Mouse (Mus musculus): Measurements from ENCODE around the gene Enpp5. TPM values are rescaled to one million over a fixed set of nuclear protein-coding genes. Genes with fewer than 3 reads are reported as not detected.

Enpp5 gene
- polyA plus RNA-seq, 1 experiment: 93.3 TPM

DNA sequence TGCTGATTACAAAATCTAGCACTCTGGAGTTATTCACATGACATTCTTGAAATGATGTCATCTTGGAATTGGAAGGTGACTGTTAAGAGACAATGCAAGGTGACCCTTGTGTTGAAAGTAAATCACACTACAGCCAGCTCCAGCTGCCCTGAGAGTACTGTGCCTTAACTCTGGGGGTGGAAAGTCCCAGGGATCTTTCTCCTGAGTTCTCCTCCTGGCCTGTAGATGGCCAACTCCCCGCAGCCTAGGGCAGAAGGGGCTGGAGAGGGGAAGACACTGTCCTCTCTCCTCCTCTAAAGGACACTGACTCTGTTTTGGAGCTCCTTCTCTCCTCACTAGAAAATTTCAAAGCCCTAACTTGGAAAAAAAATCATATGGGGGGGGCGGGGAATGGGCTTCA is 12.9 kb downstream of the Enpp5 start:
- DNase-seq (ENCODE audit: low spot score): no peak

DNA sequence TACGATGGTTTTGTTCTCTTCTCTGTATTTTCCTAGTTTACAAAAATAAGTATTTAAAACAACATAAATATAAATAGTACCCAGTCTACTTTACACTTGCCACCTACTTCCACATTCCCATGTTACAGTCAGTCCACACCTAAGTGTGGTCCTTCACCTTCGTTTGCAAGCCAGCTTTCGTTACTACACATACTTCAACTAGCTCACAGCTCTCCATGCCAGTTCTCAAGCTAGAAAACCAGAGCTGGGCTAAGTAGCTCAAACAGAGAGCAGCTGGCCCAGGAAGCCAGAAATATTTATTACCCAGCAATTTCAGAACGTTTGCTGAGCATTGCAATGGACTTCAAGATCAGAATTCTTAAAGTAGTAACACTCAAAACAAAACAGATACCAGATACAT is 21.9 kb downstream of the Enpp5 start:
- no peak for DNase-seq (ENCODE audit: low spot score)

DNA sequence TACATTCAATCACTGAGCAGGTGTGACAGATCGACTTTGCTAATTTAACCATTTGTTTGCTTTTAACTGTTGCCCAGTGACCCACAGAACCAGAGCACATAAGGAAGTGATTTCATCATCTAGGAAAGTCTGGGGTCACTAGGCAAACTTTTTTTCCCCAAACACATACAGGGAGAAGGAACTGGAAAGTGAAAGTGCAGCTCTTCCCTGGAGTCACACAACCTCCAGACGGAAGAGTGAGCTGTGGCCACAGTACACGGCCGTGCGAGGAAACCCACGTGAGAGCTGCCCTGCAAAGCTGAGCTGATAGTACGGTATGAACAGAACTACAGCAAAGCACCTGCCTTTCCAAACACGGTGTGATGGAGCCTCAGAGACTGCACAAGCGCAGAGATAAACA is 22.3 kb downstream of the Enpp5 start:
- no peak for DNase-seq (ENCODE audit: low spot score)

DNA sequence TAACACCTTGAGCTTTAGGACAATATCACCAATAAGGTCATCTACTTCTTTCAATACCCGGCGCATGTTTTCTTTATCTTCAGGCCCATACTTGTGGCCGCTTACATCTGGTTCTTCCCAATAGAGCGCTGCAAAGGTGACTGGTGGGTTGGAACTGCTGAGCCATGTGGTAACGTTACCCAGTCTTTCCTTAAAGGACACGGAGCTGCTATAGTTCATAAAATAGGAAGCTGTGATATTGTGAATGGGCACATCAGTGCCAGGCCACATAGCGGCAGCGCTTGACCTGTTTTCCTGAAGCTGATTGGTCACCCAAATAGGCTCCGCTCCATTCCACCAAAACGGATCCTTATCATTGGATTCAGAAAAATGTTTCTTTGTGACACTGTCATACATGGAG is 23.3 kb downstream of the Enpp5 start:
- no peak for DNase-seq (ENCODE audit: low spot score)

DNA sequence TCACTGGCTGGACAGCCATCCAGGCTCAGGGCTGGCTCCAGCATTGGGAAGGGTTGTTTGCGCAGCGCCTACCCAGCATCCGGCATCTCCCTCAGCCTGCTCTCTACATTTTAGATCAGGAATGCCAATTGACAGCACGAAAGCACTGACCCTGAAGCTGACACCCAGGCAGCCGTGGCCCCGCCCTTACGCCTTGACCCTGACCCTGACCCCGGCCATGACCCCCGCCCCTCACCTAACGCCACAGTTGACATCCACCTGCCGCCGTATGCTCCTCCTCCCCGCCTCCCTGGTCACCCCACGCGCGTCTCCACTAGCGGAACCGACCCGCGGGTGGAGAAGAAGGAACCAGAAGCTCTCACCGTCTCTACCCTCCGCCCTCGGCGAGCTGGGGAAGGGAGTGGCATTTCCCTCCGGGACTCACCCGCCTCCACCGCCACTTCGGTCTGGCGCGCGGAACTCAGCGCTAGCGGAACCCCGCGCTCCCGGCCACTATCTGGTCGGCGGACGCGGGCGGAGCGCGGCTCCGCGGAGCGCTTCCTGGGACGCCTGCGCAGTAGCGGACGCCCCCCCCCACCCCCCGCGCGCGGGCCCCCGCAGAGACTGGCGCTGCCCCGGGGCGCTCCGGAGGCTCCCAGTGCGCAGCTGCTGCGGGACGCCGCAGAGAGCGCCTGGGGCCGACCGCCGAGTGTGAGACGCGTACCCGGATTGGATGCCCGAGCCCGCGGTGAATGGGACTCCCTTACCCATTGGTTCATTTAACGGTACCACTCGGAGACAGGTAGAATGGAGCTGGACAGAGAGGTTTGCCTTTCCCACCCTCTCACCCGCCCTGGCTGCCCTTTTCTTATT is 26.9 kb downstream of the Enpp5 start, which contains the start of gene Enpp4:
Enpp4 (minus strand) TSS at position 523 of the 852 bp plus-strand sequence.
- peak; percentile 81 for DNase-seq (ENCODE audit: low spot score)

DNA sequence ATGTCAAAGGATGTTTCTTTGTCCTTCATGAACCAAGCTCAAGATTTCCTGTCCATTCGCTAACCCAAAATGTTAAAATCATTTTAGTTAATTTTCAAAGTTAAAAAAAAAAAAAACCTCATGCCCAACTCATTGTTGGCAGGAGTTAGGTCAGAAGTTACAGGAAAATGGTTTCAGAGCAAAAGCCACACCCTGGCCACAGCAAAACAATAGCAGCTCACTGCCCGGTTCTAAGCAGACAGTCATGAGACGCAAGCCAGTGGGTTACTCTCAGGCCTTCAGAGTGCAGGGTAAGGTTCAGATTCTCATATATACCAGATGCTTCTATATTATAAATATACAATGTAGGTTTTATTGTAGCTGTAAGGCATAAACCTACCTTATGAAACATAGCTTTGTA is 29.7 kb downstream of the Enpp5 start:
- no peak for DNase-seq (ENCODE audit: low spot score)

DNA sequence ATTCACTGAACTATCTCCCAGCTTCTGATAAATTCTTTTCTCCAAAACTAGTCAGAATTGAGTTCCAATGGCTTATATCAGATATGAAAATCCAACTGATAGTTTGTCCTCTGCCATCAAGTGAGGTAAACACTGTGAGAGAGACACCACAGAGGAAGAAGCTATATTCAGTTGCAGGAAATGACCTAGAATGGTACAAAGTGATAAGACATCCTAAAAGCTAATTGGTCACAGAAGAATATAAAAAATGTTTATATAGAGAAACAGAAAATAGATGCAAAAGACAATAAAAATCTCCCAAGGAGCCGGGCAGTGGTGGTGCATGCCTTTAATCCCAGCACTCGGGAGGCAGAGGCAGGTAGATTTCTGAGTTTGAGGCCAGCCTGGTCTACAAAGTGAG is 38.0 kb downstream of the Enpp5 start:
- no peak for DNase-seq (ENCODE audit: low spot score)

DNA sequence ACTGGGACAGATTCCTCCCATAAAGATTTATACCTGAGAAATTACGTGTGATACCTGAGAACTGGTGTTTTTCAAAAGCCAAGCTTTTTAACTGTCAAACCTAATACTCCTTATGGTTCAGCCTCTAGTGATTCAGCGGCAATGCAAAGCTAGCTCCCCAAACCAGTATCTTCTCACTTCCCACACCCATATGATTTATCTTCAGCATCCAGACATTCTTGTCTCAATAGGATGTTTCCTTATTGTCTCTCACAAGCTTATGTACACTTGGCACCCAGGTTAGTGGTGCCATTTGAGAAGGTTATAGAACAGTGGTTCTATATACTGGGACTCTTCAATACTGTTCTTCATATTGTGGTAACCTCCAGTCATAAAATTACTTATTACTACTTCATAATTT is 39.1 kb downstream of the Enpp5 start:
- DNase-seq (ENCODE audit: low spot score): no peak

DNA sequence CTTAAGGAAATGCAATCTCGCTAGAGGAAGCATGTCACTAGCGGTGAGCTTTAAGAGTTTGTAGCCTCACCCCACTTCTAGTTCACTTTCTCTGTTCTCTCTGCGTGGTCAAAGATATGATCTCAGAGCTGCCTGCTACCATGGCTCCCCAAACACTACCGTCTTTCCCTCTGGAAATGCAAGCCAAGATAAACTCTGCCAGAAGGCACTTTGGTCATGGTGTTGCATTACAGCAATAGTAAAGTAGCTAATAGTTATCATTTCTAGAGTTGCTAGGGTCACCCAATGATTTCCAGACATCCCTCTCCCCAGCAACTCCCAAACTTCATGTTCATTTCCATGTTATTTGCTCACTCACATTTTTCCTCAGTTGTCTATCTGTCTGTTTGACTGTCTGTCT is 39.6 kb downstream of the Enpp5 start:
- DNase-seq (ENCODE audit: low spot score): no peak

DNA sequence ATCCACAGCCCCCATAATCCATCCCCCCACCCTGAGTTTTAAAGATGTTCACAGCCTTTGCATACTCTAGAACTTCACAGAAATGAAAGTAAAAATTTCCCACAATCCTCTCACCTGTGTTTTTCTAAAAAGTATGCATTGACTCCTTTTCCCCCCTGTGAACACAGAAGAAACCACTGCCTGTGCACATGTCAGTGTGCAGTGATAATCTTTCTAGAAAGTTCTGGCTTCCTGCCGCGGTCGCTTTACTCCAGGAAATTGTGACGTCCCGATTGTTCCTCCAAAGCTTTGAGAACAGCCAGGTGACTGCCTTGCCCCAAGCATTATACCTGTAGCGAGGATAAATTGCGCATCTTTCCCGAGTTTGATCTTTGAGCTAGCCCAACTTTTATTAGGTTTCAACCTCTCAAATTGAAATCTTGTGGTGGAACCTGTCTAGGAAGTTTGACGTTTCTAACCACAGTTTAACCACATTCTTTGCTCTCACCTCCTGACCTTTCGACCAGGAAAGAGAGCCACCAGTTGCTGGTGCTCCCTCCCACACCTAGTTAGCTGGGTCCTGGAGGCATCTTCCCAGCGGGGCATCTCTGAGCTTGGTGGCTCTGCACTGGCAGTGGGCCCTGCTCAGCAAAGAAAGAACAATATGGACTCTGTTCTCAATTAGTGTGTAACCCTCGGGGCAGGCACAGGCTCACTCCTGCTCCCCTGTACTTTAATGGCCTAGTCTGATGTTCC is 42.9 kb downstream of the Enpp5 start:
- DNase-seq (ENCODE audit: low spot score): no peak

DNA sequence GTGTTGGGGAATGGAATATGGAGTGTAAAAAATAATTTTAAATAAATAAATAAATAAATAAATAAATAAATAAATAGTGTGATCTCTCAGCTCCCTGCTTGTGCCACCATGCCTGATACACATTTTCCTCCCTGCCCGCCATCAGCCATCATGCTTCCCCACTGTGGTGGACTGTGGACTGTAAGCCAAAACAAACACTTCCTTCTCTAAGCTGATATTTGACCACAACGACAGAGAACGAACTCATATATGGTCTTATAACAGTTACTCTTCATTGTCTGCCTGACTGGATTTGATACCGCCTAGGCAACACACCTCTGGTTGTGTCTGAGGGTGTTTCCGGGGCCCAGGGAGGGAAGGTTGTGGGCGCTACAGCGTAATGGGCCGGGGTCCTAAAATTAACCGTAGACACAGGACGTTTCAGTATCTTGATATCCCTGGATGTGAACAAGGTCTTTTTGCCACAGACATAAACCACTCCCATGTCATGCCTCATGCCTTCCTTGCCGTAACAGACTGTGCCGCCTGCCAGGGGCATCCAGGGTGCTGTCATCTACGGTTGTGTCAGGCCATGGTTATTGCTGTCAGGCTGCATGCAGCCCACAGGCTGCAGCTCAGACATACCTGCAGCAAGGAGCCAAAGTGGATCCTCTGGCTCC is 50.6 kb downstream of the Enpp5 start:
- no peak for DNase-seq (ENCODE audit: low spot score)

DNA sequence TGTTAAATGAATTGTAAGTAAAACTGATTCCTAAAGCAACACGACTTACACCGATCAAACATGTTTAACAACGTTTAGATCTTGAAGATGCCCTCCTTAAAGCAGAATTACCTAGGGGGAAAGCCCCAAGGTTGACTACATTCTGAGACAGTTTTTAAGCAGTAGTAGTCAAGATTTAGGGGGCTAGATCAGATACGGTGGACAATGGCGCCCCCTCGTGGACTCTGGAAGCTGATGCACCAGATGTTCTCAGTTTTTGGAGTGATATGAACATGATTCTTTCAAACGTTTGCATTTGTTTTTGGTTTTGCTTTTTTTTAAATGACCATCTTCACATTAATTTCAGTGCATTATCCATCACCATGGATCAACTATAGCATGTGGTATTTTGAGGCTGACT is 51.8 kb downstream of the Enpp5 start:
- peak; percentile 55 for DNase-seq (ENCODE audit: low spot score)

DNA sequence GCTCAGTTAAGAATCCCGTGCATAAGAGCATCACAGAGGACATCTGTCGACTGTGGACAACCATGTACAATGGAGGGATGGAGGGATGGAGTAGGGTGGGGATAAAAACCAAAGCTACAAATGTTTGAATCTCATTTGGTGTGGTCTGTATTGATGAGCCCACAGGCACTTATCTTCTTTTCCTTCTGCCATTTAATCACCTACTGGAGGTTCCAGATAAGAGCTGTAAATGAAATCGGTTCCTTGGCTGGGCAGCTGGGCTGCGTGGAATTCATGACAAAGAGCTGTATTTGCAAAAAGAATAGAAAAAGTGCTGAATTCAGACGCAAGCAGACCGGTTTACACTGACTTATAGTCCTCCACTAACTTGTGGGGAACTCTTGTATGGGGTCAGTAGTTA is 55.5 kb downstream of the Enpp5 start:
- no peak for DNase-seq (ENCODE audit: low spot score)

DNA sequence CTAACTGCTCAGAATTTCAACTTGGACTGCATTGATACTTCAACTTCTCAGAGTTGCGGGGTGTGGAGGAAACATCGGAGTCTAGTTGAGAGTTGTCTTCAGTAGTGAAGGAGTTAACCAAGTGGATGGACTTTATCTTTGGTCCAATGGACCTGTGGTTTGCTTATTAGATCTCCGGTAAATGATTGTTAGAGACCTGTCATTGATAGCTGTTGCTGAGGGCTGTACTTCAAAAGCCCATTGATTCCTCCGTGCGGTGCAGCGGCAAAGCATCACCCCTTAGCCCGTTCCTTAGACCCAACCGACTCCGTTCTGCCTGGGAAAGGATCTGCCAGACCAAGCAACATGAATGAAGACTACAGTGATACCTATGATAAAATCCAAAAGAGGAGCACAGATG is 55.9 kb downstream of the Enpp5 start:
- no peak for DNase-seq (ENCODE audit: low spot score)

DNA sequence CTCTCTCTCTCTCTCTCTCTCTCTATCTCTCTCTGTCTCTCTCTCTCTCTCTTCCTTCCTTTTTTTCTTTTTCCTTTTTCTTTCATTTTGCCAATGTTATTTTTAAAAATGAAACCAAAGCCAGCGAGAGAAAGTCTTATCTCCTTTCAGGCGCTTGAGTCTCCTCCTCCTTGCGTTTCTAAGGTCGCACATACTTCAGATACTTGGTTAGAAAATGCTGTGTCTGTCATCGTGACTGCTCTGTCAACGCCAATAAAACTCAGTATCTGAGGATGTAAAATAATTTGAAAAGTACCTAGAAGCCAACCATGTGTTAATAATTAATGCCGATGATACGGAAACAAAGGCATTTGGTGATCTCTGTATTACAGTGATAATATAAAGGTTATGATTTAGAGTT is 57.4 kb downstream of the Enpp5 start:
- no peak for DNase-seq (ENCODE audit: low spot score)

Other genes with a start within 250 kb of the Enpp5 start
- 20.3 and 20.6 TPM in 2 replicates for gene Enpp4, start 27.0 kb downstream of the Enpp5 start, polyA plus RNA-seq (2012; rRNA removed)
- gene Clic5, start 109.8 kb downstream of the Enpp5 start, polyA plus RNA-seq (2012; rRNA removed): 5.9 and 7.8 TPM in 2 replicates

Data from urinary bladder, adult 2 months (tissue).